Mouse (Mus musculus): ENCODE data around the gene Sntg2.

Gene Sntg2

GRCm38 (mm10) chr12:30272242-30272985, 100.8 kb downstream of the Sntg2 start:
- no peak for DNase-seq

DNA sequence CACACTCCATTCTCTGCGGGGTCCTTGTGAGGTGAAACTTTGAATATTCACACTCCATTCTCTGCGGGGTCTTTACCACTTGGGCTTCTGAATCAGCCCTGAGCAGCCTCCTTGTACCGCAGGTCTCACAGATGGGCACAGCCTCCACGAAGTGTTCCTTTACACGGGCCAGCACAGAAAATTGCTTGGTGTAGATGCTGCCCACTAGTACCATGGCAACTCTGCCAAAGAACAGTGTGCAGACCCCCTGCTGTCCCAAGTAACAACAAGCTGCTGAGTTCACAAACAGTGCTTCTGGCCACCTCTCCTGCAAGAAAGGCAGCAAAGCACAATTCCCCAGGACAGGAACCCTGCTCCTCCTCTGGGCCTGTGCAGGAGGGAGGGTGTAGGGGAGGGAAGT, 109.0 kb downstream of the Sntg2 start:
- no peak for DNase-seq

GRCm38 (mm10) chr12:30261187-30261586, 112.0 kb downstream of the Sntg2 start:
- DNase-seq, result no peak

DNA sequence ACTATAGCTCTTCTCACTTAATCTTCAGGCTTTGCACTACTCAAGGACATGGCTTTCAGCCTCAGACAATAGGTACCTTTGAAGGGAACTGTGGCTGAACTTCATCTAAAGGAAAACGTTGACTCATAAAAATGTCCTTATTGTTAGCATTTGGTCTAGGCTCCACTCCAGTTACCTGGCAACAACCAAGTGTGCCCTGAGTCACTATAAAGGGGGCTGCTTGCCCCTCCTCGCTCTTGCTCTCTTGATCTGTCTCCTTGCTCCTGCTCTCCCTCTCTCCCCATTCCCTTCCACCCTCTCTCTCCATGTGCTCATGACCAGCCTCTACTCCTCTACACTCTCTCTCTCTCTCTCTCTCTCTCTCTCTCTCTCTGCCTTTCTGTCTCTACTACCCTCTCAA, 114.5 kb downstream of the Sntg2 start:
- no peak for DNase-seq

DNA sequence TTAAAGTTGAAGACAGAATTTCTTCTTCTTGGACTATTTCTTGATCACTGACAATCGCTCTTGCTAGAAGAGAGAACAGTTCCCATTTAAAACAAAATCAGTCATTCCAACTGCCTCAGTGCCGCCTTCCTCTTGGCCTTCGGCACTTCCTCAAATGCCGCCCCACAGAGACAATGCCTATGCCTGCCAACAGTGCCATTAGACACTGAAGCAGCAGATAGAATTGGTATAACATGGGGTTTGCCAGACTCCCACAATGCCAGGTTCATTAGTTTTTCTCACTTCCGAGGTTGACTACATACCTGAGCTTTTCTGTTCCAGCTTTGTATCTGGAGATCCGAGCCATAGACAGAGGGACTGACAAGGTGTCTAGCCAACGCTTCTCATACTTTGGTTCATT, 115.5 kb downstream of the Sntg2 start:
- no peak for DNase-seq

GRCm38 (mm10) chr12:30256207-30256606, 117.0 kb downstream of the Sntg2 start:
- no peak for DNase-seq

DNA sequence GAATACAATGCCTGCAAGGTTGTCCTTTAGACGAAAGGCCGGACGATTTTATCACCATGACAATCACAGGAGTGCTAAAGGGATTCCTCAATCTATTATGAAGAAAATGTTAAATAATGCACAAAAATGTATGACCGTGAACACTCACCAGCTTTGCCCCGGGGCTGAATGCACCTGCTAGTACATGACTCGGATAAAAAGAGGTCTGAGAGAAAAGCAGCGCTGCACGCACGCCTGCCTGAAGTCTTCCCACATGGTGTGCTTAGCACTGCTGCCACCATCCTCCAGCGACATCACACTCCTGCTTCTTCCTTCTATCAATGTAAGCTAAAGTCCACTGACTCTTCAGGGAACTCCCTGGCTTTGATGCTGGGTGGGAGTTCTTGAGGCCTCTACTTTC, 118.6 kb downstream of the Sntg2 start:
- DNase-seq, result no peak

- DNase-seq, result no peak
Measured at GRCm38 (mm10) chr12:30252381-30252780, 120.8 kb downstream of the Sntg2 start.

DNA sequence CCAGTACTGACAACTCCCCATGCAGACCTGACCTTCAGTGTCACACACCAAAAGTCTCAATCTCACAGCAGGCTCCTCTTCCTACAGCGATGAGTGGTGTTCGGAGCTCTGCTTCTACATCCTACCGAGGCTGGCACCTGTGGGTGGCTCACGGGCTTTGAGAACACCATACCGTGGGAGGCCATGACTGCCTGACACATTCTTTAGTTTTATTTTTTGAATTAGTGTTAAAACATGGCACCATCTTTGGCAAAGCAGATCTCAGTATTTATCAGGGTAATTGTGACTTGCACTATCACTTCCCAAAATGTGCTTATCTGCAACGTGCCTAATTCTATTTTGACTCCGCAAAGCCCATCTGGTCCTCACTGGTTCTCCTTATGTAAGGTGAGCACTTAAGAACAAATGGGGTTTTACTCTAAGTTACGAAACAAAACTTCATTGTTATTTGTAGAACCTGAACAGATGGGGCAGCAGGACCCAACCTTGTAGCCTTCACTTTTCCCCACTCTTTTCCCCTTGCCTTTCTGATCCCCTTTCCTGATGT, 121.8 kb downstream of the Sntg2 start:
- no peak for DNase-seq

GRCm38 (mm10) chr12:30249068-30249467, 124.1 kb downstream of the Sntg2 start:
- DNase-seq, result no peak

- peak; percentile 26 for DNase-seq
Measured at GRCm38 (mm10) chr12:30246286-30246945, 126.8 kb downstream of the Sntg2 start.

GRCm38 (mm10) chr12:30244194-30244593, 129.0 kb downstream of the Sntg2 start:
- DNase-seq, result no peak

GRCm38 (mm10) chr12:30240891-30241290, 132.3 kb downstream of the Sntg2 start:
- no peak for DNase-seq

- DNase-seq, result no peak
Measured at GRCm38 (mm10) chr12:30234940-30235339, 138.2 kb downstream of the Sntg2 start.

- no peak for DNase-seq
Measured at GRCm38 (mm10) chr12:30228004-30228403, 145.2 kb downstream of the Sntg2 start.

GRCm38 (mm10) chr12:30226247-30226646, 146.9 kb downstream of the Sntg2 start:
- no peak for DNase-seq

DNA sequence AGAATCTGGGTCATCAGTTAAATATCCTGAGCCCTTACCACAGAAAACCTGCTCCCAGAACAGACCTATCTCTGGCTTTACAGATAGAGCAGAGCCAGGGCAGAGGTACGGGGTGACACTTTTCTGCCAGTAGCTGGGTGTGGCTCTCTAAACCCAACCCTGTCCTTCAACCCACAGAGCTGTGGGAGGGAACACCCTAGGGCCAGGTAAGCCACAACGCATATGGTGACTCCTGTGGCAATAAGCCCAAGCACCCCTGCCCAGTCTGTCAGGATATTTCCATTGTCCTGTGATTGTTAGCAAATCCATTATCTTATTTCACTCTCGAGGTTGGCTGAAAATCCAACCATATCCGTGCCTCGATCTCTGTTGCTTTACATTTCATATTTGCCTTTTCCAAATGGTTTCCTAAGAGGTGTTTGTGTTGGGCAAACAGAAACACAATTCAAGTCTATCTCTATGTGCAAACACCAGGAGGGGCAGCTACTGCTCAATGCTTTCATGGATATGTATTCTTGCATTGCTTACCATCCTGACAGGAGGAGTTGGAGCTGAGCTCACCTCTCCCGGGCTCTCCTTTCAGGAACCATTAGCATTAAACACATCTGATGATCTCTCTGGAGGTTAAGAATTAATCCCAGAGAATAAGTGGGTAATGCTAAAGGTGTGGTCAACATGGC, 156.3 kb downstream of the Sntg2 start:
- no peak for DNase-seq

DNA sequence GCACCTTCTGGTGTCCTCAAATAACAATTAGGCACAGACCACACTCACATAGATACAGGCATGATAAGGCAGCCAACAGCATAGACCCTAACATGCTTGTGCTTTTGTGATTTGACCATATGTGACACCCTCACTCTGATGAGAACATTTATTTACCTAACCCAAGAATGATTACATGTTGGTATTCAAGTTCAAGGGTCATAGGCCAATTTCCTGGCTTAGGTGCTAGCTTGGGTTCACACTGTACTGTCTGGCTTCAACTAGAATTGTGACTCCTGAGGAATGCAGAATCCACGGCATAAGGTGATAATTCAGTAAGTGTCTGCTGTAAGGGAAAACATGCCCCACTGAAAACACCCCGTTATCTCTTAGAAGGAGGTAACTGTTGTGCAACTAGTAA, 158.4 kb downstream of the Sntg2 start:
- DNase-seq, result no peak

- no peak for DNase-seq
Measured at GRCm38 (mm10) chr12:30210388-30210787, 162.8 kb downstream of the Sntg2 start.

DNA sequence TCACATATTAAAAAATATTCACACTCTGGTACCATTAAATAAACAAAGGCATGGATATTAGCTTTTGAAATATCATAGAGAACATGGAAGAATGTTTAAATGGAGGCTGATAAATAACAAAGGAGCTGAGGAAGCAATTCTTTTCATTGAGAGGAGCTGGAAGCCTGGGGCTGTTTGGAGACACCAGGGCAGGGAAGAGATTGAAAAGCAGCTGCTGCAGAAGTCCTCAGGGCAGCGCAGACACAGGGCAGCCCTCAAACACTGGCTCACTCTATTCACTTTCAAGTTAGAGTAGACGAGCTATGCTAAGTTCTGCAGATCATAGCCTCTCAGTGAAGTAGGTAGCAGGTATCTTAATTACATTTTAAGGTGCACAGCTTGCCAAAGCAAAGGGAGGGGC, 164.6 kb downstream of the Sntg2 start:
- no peak for DNase-seq

GRCm38 (mm10) chr12:30208087-30208486, 165.1 kb downstream of the Sntg2 start:
- DNase-seq, result no peak

- DNase-seq, result no peak
Measured at GRCm38 (mm10) chr12:30204457-30204856, 168.7 kb downstream of the Sntg2 start.

DNA sequence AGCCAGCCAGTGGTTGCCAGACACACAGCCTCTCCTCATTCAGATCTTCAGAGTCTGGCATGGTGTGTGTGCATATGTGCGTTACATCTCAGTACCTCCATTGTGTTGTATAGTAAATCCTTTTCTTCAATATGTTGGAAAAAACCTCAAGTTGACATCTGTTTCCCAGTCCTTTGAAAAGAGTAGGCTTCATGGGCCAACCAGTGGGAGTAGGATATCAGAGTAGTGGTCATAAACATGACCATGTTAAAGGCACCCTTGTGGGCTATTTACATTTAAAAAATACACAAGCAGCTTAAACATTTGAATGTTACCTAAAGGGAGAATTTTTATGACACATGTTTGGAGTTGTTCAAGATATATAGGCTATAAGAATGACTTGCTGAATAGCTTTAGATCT, 170.4 kb downstream of the Sntg2 start:
- DNase-seq, result no peak

- DNase-seq, result no peak
Measured at GRCm38 (mm10) chr12:30201031-30201430, 172.1 kb downstream of the Sntg2 start.

Data from cerebellum, adult 9-10 months (tissue).